Mouse (Mus musculus): ENCODE measurements at regions not wholly inside any gene's neighbourhood (a gene's known extent, or its start where the extent isn't known, plus 50 kb on each side); places are given as distances from the start of the nearest gene placed in this dataset.

DNA sequence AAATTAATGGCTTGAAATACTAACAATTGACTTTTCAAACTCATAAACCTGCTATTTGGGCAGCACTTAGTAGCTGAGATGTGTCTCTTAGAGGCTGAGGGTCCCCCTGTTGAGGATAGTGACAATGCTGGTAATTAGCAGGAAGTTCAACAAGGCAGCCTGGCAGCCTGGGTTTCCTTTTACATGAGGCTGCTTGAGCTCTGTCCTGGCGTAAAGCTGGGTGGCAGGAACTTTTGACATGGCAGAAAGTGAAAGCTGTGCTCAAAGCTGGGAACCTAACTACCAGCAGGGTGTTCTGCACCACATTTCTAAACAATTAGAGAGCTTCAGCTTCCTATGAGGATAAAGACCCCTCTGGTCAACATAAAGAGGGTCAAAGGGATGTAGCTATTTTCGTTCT lies 194.5 kb downstream of the Etaa1 start:
- Histone ChIP-seq H3K4me1 (ENCODE audit: control insufficient read depth, insufficient read depth, low read length) (no peaks in the 10 kb centered on the region), H3K27ac (ENCODE audit: insufficient read depth, low read length) (no peak overlapping the region), H3K4me3 (ENCODE audit: insufficient read depth, low read length) (no peak overlapping the region)
- TF ChIP-seq CTCF (IDR thresholded peaks at IDR 0.05; ENCODE audit: extremely low read depth, insufficient read depth, low read length) (no peak), POLR2A (IDR thresholded peaks at IDR 0.05; ENCODE audit: extremely low read depth, insufficient read depth, low read length) (no peak)

- no peak overlapping the region for H3K4me3 ChIP-seq (ENCODE audit: insufficient read depth, low read length)
- H3K27ac ChIP-seq (ENCODE audit: insufficient read depth, low read length): no peak overlapping the region
- no peaks in the 10 kb centered on the region for H3K4me1 ChIP-seq (ENCODE audit: control insufficient read depth, insufficient read depth, low read length)
- TF ChIP-seq CTCF (IDR thresholded peaks at IDR 0.05; ENCODE audit: extremely low read depth, insufficient read depth, low read length) (no peak), POLR2A (IDR thresholded peaks at IDR 0.05; ENCODE audit: extremely low read depth, insufficient read depth, low read length) (no peak)
Measured at GRCm38 (mm10) chr11:17763411-17763810, 190.3 kb downstream of the Etaa1 start.

- no peaks in the 10 kb centered on the region for H3K4me1 ChIP-seq (ENCODE audit: control insufficient read depth, insufficient read depth, low read length)
- no peak overlapping the region for H3K4me3 ChIP-seq (ENCODE audit: insufficient read depth, low read length)
- no peak overlapping the region for H3K27ac ChIP-seq (ENCODE audit: insufficient read depth, low read length)
- TF ChIP-seq CTCF (IDR thresholded peaks at IDR 0.05; ENCODE audit: extremely low read depth, insufficient read depth, low read length) (no peak), POLR2A (IDR thresholded peaks at IDR 0.05; ENCODE audit: extremely low read depth, insufficient read depth, low read length) (no peak)
Measured at GRCm38 (mm10) chr11:17764146-17764545, 189.5 kb downstream of the Etaa1 start.

GRCm38 (mm10) chr11:17768345-17768759 lies 185.3 kb downstream of the Etaa1 start:
- Histone ChIP-seq H3K27ac (ENCODE audit: insufficient read depth, low read length) (no peak overlapping the region), H3K4me1 (ENCODE audit: control insufficient read depth, insufficient read depth, low read length) (no peaks in the 10 kb centered on the region), H3K4me3 (ENCODE audit: insufficient read depth, low read length) (no peak overlapping the region)
- no peak for TF ChIP-seq POLR2A (IDR thresholded peaks at IDR 0.05; ENCODE audit: extremely low read depth, insufficient read depth, low read length)
- TF ChIP-seq CTCF (IDR thresholded peaks at IDR 0.05; ENCODE audit: extremely low read depth, insufficient read depth, low read length): no peak

GRCm38 (mm10) chr11:17768837-17769466 lies 184.7 kb downstream of the Etaa1 start:
- TF ChIP-seq POLR2A (IDR thresholded peaks at IDR 0.05; ENCODE audit: extremely low read depth, insufficient read depth, low read length) (no peak), CTCF (IDR thresholded peaks at IDR 0.05; ENCODE audit: extremely low read depth, insufficient read depth, low read length) (no peak)
- no peak overlapping the region for H3K27ac ChIP-seq (ENCODE audit: insufficient read depth, low read length)
- no peak overlapping the region for H3K4me3 ChIP-seq (ENCODE audit: insufficient read depth, low read length)
- no peaks in the 10 kb centered on the region for H3K4me1 ChIP-seq (ENCODE audit: control insufficient read depth, insufficient read depth, low read length)

- Histone ChIP-seq H3K4me3 (ENCODE audit: insufficient read depth, low read length) (no peak overlapping the region), H3K4me1 (ENCODE audit: control insufficient read depth, insufficient read depth, low read length) (no peaks in the 10 kb centered on the region), H3K27ac (ENCODE audit: insufficient read depth, low read length) (no peak overlapping the region)
- TF ChIP-seq CTCF (IDR thresholded peaks at IDR 0.05; ENCODE audit: extremely low read depth, insufficient read depth, low read length) (no peak), POLR2A (IDR thresholded peaks at IDR 0.05; ENCODE audit: extremely low read depth, insufficient read depth, low read length) (no peak)
Measured at GRCm38 (mm10) chr11:17797632-17798031, 156.0 kb downstream of the Etaa1 start.

- Histone ChIP-seq H3K27ac (ENCODE audit: insufficient read depth, low read length) (no peak overlapping the region), H3K4me1 (ENCODE audit: control insufficient read depth, insufficient read depth, low read length) (no peaks in the 10 kb centered on the region), H3K4me3 (ENCODE audit: insufficient read depth, low read length) (no peak overlapping the region)
- no peak for TF ChIP-seq POLR2A (IDR thresholded peaks at IDR 0.05; ENCODE audit: extremely low read depth, insufficient read depth, low read length)
- TF ChIP-seq CTCF (IDR thresholded peaks at IDR 0.05; ENCODE audit: extremely low read depth, insufficient read depth, low read length): no peak
Measured at GRCm38 (mm10) chr11:17807851-17808250, 145.8 kb downstream of the Etaa1 start.

- Histone ChIP-seq H3K27ac (ENCODE audit: insufficient read depth, low read length) (no peak overlapping the region), H3K4me1 (ENCODE audit: control insufficient read depth, insufficient read depth, low read length) (no peaks in the 10 kb centered on the region), H3K4me3 (ENCODE audit: insufficient read depth, low read length) (no peak overlapping the region)
- no peak for TF ChIP-seq CTCF (IDR thresholded peaks at IDR 0.05; ENCODE audit: extremely low read depth, insufficient read depth, low read length)
- TF ChIP-seq POLR2A (IDR thresholded peaks at IDR 0.05; ENCODE audit: extremely low read depth, insufficient read depth, low read length): no peak
Measured at GRCm38 (mm10) chr11:17811829-17812559, 141.7 kb downstream of the Etaa1 start.

DNA sequence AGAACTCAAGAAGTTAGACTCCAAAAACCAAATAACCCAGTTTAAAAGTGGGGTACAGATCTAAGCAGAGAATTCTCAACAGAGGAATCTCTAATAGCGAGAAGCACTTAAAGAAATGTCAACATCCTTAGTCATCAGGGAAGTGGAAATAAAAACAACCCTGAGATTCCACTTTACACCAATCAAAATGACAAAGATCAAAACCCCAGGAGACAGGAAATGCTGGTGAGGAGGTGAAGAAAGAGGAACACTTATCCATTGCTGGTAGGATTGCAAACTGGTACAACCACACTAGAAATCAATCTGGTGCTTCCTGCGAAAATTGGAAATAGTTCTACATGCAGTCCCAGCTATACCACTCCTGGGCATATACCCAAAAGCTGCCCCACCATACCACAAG lies 111.0 kb downstream of the Etaa1 start:
- Histone ChIP-seq H3K27ac (ENCODE audit: insufficient read depth, low read length) (no peak overlapping the region), H3K4me1 (ENCODE audit: control insufficient read depth, insufficient read depth, low read length) (no peaks in the 10 kb centered on the region), H3K4me3 (ENCODE audit: insufficient read depth, low read length) (no peak overlapping the region)
- TF ChIP-seq CTCF (IDR thresholded peaks at IDR 0.05; ENCODE audit: extremely low read depth, insufficient read depth, low read length) (no peak), POLR2A (IDR thresholded peaks at IDR 0.05; ENCODE audit: extremely low read depth, insufficient read depth, low read length) (no peak)

GRCm38 (mm10) chr11:17852405-17852804 lies 101.3 kb downstream of the Etaa1 start:
- Histone ChIP-seq H3K27ac (ENCODE audit: insufficient read depth, low read length) (no peak overlapping the region), H3K4me3 (ENCODE audit: insufficient read depth, low read length) (no peak overlapping the region), H3K4me1 (ENCODE audit: control insufficient read depth, insufficient read depth, low read length) (no peaks in the 10 kb centered on the region)
- TF ChIP-seq CTCF (IDR thresholded peaks at IDR 0.05; ENCODE audit: extremely low read depth, insufficient read depth, low read length) (peak; percentile 71), POLR2A (IDR thresholded peaks at IDR 0.05; ENCODE audit: extremely low read depth, insufficient read depth, low read length) (no peak)
